Mouse (Mus musculus) monocyte, adult 2 months (primary cell): ENCODE results near the gene Rps27l.

Experiments
- DNase-seq, 2 experiments: peaks; one replicate each; pipeline ENCODE4 v3.0.0; 2022; ENCODE audit warnings: low spot score in 2 of 2, low read depth in 1 of 2

Gene Rps27l

GRCm38 (mm10) chr9:66978468-66978867 is 32.6 kb downstream of the Rps27l start:
- no peak for DNase-seq

- peak; percentile 47 to 75 for DNase-seq
These were observed 34.6 kb downstream of the Rps27l start for GRCm38 (mm10) chr9:66980458-66980857.

GRCm38 (mm10) chr9:66982085-66982484 is 36.2 kb downstream of the Rps27l start:
- no peak for DNase-seq

- DNase-seq, result peak in 1 of 2 experiments; percentile 39
These were observed 39.5 kb downstream of the Rps27l start for GRCm38 (mm10) chr9:66985377-66985776.

- no peak for DNase-seq
These were observed 42.5 kb downstream of the Rps27l start for GRCm38 (mm10) chr9:66988198-66988887.

GRCm38 (mm10) chr9:66988888-66989414 is 43.1 kb downstream of the Rps27l start:
- no peak for DNase-seq

- DNase-seq, result no peak
These were observed 43.7 kb downstream of the Rps27l start for GRCm38 (mm10) chr9:66989581-66989980.

GRCm38 (mm10) chr9:66990046-66990445 is 44.2 kb downstream of the Rps27l start:
- no peak for DNase-seq

- DNase-seq, result no peak
These were observed 45.3 kb downstream of the Rps27l start for GRCm38 (mm10) chr9:66991021-66991749.

GRCm38 (mm10) chr9:66991750-66992410 is 46.0 kb downstream of the Rps27l start:
- no peak for DNase-seq
